Mouse (Mus musculus) limb, embryonic 11.5 days (tissue): ENCODE measurements around the gene Vmac. TPM values are rescaled to one million over a fixed set of nuclear protein-coding genes. Genes with fewer than 3 reads are reported as not detected.

Experiments
- ATAC-seq: fragments of 200-750 bp; cut with Nextera tagmentation; 2 replicates; pipeline ENCODE4 v1.8.0; 2017; ENCODE audit warnings: low read depth; ENCODE audit not compliant: insufficient number of reproducible peaks, low FRiP score, low TSS enrichment
- DNase-seq: peaks from one replicate; pipeline ENCODE4 v3.0.0-alpha.2; 2015; ENCODE audit warnings: low spot score
- H3K27ac ChIP-seq: fragments of 300-500 bp; sonication (generic); replicated peaks from 2 replicates; pipeline ENCODE4 v1.5.1; 2014; ENCODE audit warnings: low read depth, mild to moderate bottlenecking, low read length
- H3K27me3 ChIP-seq: fragments of 300-500 bp; sonication (generic); 2 replicates; pipeline ENCODE4 v1.6.1; 2014; ENCODE audit warnings: mild to moderate bottlenecking, low read length, mixed read lengths; ENCODE audit not compliant: control insufficient read depth, insufficient read depth
- H3K36me3 ChIP-seq: fragments of 300-500 bp; sonication (generic); 2 replicates; pipeline ENCODE4 v1.6.1; 2014; ENCODE audit warnings: mild to moderate bottlenecking, low read length, moderate library complexity, mixed read lengths; ENCODE audit not compliant: control insufficient read depth, insufficient read depth
- H3K4me1 ChIP-seq: fragments of 300-500 bp; sonication (generic); 2 replicates; pipeline ENCODE4 v1.6.1; 2014; ENCODE audit warnings: low read length, mixed read lengths; ENCODE audit not compliant: control insufficient read depth, insufficient read depth
- H3K4me2 ChIP-seq: fragments of 300-500 bp; sonication (generic); 2 replicates; pipeline ENCODE4 v1.6.1; 2014; ENCODE audit warnings: low read depth, mild to moderate bottlenecking, moderate library complexity; ENCODE audit not compliant: severe bottlenecking
- H3K4me3 ChIP-seq: fragments of 300-500 bp; sonication (generic); 2 replicates; pipeline ENCODE4 v1.5.1; 2014; ENCODE audit warnings: low read depth, low read length
- H3K9ac ChIP-seq: fragments of 300-500 bp; sonication (generic); 2 replicates; pipeline ENCODE4 v1.6.1; 2014; ENCODE audit warnings: mild to moderate bottlenecking, low read length
- H3K9me3 ChIP-seq: fragments of 300-500 bp; sonication (generic); 2 replicates; pipeline ENCODE4 v1.6.1; 2016; ENCODE audit warnings: low read length; ENCODE audit not compliant: control insufficient read depth
- WGBS: fragments of 180-500 bp; shearing (Covaris S2); extraction: QIAGEN DNeasy Blood & Tissue Kit; methylation state at CpG from one replicate; pipeline ENCODE4 v1.1.7; 2014; 5-methylcytosine and 5-hydroxymethylcytosine counted together
- polyA plus RNA-seq: library from polyadenylated mRNA; unstranded; fragments of >200 nt; fragmentation: Nextera tagmentation; extraction: Ambion mirVana; gene quantifications from 2 replicates; pipeline ENCODE4 v1.2.1, GENCODE M21; 2014

Gene Vmac
- polyA plus RNA-seq, 1 experiment from 2014 or later, result 19.7 TPM

- WGBS, result 94% methylated on average over 4 of the region's 4 CpGs
- Histone ChIP-seq H3K4me3 (no peak overlapping the region), H3K9ac (no peak overlapping the region), H3K36me3 (peaks cover 31% of the 10 kb centered on the region; the same call in 1 of the 2 replicates), H3K27ac (no peak overlapping the region), H3K4me1 (no peaks in the 10 kb centered on the region), H3K4me2 (no peak overlapping the region), H3K9me3 (no peaks in the 10 kb centered on the region), H3K27me3 (no peaks in the 10 kb centered on the region)
- no peak for DNase-seq
- ATAC-seq, result no peak
Observed at GRCm38 (mm10) chr17:56686801-56687200, 31.0 kb downstream of the Vmac start.

GRCm38 (mm10) chr17:56684649-56685048 lies 33.2 kb downstream of the Vmac start:
- H3K4me3 ChIP-seq, result no peak overlapping the region
- H3K27ac ChIP-seq, result no peak overlapping the region
- ATAC-seq (no peak), DNase-seq (no peak)
- no peaks in the 10 kb centered on the region for H3K27me3 ChIP-seq
- WGBS, result 84% methylated on average over 2 of the region's 2 CpGs
- H3K36me3 ChIP-seq, result peaks cover 29% of the 10 kb centered on the region; the same call in 1 of the 2 replicates
- H3K4me1 ChIP-seq, result no peaks in the 10 kb centered on the region
- no peaks in the 10 kb centered on the region for H3K9me3 ChIP-seq
- no peak overlapping the region for H3K9ac ChIP-seq
- no peak overlapping the region for H3K4me2 ChIP-seq

DNA sequence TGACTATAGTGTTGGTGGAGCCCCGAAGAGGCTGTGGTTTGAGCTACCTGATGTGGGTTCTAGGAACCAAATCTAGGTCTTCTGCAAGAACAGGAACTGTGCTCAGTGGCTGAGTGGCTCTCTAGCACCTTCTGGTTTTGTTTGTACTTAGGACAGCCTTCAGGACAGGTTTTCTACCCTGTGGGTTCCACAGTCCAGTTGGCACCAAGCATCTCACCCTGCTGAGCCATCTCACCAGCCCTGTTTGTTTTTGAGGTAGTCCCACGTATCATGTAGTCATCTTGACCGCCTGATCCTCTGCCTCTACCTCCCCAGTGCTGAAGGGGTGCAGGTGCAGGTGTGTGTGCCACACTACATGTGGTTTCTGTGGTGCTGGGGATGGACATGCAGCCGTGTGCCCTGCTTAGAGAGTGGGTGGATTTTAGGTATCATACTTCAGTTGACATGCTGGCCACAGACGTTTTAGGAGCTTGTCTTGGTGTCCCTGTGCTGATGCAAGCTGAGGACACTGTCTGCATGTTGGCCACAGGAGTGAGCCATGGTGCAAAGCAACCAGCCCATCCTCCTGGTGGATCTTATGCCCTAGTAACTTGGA lies 34.2 kb downstream of the Vmac start:
- no peak for ATAC-seq
- no peak overlapping the region for H3K4me2 ChIP-seq
- H3K9ac ChIP-seq, result no peak overlapping the region
- no peak overlapping the region for H3K27ac ChIP-seq
- H3K36me3 ChIP-seq, result peaks cover 26% of the 10 kb centered on the region; the same call in 1 of the 2 replicates
- no peaks in the 10 kb centered on the region for H3K9me3 ChIP-seq
- WGBS, result 87% methylated on average over 5 of the region's 5 CpGs
- no peaks in the 10 kb centered on the region for H3K27me3 ChIP-seq
- H3K4me1 ChIP-seq, result no peaks in the 10 kb centered on the region
- no peak overlapping the region for H3K4me3 ChIP-seq
- DNase-seq, result no peak

GRCm38 (mm10) chr17:56682880-56683279 lies 34.9 kb downstream of the Vmac start:
- 79% methylated on average over 3 of the region's 3 CpGs for WGBS
- peaks cover 22% of the 10 kb centered on the region; the same call in 1 of the 2 replicates for H3K36me3 ChIP-seq
- H3K27me3 ChIP-seq, result no peaks in the 10 kb centered on the region
- no peak overlapping the region for H3K9ac ChIP-seq
- H3K4me3 ChIP-seq, result no peak overlapping the region
- no peak overlapping the region for H3K4me2 ChIP-seq
- DNase-seq, result no peak
- H3K4me1 ChIP-seq, result no peaks in the 10 kb centered on the region
- ATAC-seq, result no peak
- no peak overlapping the region for H3K27ac ChIP-seq
- H3K9me3 ChIP-seq, result no peaks in the 10 kb centered on the region

GRCm38 (mm10) chr17:56681791-56682190 lies 36.0 kb downstream of the Vmac start:
- H3K27ac ChIP-seq, result no peak overlapping the region
- ATAC-seq (no peak), DNase-seq (no peak)
- H3K4me2 ChIP-seq, result no peak overlapping the region
- no peaks in the 10 kb centered on the region for H3K27me3 ChIP-seq
- no peak overlapping the region for H3K4me3 ChIP-seq
- H3K36me3 ChIP-seq, result peaks cover 21% of the 10 kb centered on the region
- no peaks in the 10 kb centered on the region for H3K4me1 ChIP-seq
- H3K9ac ChIP-seq, result no peak overlapping the region
- no peaks in the 10 kb centered on the region for H3K9me3 ChIP-seq
- 80% methylated on average over 4 of the region's 4 CpGs for WGBS

GRCm38 (mm10) chr17:56673647-56674416 lies 44.0 kb downstream of the Vmac start:
- WGBS, result 1% methylated on average over 36 of the region's 37 CpGs
- H3K4me2 ChIP-seq, result peak overlapping the region; percentile 66
- no peaks in the 10 kb centered on the region for H3K9me3 ChIP-seq
- H3K4me1 ChIP-seq, result peaks cover 11% of the 10 kb centered on the region
- peaks cover 13% of the 10 kb centered on the region for H3K36me3 ChIP-seq
- peak overlapping the region; percentile 79 for H3K27ac ChIP-seq
- H3K4me3 ChIP-seq, result peak overlapping the region; percentile 88
- H3K9ac ChIP-seq, result peak overlapping the region; percentile 91
- DNase-seq (peak; percentile 40), ATAC-seq (peak; percentile 23; the same call in 1 of the 2 replicates)
- H3K27me3 ChIP-seq, result no peaks in the 10 kb centered on the region

DNA sequence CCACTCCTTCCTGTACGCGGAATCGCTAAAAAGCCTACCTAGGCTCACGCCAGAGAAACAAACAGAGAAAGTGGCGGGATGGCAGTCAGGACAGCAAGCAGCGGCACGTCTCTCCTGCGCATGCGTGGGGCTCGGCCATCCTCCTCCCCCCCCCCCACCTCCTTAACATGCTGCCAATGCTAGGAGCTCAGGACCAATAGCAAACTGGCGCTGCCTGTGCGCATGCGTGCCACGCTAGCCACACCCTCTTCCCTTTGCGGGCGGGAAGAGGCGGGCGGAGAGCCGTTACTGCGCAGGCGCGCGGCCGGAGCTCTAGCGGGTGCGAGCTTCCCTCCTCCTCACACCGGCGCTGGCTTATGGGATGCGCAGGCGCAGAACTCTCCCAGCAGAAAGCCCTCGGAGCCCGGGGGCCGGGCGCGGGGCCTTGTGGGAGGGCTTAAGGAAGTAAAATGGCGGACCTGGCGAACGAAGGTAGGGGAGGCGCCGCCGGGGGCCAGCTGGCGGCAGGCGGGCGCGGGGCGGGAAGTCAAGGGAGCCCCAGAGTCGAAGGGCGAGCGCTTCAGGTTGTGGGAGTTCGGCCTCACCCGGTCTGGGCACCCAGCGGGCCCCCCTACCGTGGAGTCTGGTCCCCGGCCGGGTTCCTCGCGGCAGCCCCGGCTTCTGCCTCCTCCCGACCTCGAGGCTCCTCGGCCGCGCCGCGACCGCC lies 44.7 kb downstream of the Vmac start, which contains the start of gene Ranbp3:
Gene Ranbp3 (plus strand): TSS at position 354 of the 706 bp plus-strand sequence.
- under 1% methylated on average over 55 of the region's 66 CpGs for WGBS
- peak; percentile 90 for ATAC-seq

DNA sequence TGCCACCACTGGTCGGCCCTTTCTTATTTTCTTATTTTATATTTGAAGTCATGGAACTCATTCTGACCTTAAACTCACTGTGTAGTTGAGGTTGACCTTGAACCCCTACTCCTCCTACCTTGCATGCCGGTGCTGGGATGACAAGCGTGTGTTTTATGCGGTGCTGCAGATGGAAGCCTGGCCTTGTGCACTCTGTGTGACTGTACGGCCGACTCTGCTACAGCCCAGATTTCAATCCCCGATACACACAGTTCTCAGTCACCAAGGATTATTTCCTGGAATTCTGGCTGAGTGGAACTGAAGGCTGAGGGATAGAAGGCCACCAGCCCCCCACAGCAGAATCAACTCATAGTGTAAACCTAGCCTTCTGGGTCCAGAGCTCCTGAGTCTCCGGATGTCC lies 48.1 kb downstream of the Vmac start:
- DNase-seq, result no peak
- Histone ChIP-seq H3K27ac (no peak overlapping the region), H3K27me3 (no peaks in the 10 kb centered on the region), H3K4me2 (no peak overlapping the region), H3K9ac (no peak overlapping the region), H3K4me3 (no peak overlapping the region), H3K9me3 (no peaks in the 10 kb centered on the region), H3K36me3 (no peaks in the 10 kb centered on the region), H3K4me1 (peaks cover 6% of the 10 kb centered on the region; the same call in 1 of the 2 replicates)
- 86% methylated on average over 8 of the region's 8 CpGs for WGBS
- no peak for ATAC-seq

More for the DNA sequence above, 44.7 kb downstream of the Vmac start, which contains the start of gene Ranbp3:
- no peaks in the 10 kb centered on the region for H3K9me3 ChIP-seq
- H3K4me2 ChIP-seq, result peak within 1 kb of the TSS; percentile 66
- DNase-seq, result peak; percentile 99
- peak within 1 kb of the TSS; percentile 91 for H3K9ac ChIP-seq
- peak within 1 kb of the TSS; percentile 80 for H3K27ac ChIP-seq
- H3K4me1 ChIP-seq, result peaks cover 11% of the 10 kb centered on the region
- no peaks in the 10 kb centered on the region for H3K27me3 ChIP-seq
- peaks cover 13% of the 10 kb centered on the region for H3K36me3 ChIP-seq
- peak within 1 kb of the TSS; percentile 88 for H3K4me3 ChIP-seq
